Mouse (Mus musculus): ENCODE data around the gene Zfp661. TPM values are rescaled to one million over a fixed set of nuclear protein-coding genes. Genes with fewer than 3 reads are reported as not detected.
"Not testable (repeated sequence)": the region's sequence is repeated elsewhere in the genome, so short reads cannot be mapped to it uniquely, and the experiment has no call there.

Zfp661 gene
- polyA plus RNA-seq, 1 experiment from 2014 or later, result 5.8 TPM

DNA sequence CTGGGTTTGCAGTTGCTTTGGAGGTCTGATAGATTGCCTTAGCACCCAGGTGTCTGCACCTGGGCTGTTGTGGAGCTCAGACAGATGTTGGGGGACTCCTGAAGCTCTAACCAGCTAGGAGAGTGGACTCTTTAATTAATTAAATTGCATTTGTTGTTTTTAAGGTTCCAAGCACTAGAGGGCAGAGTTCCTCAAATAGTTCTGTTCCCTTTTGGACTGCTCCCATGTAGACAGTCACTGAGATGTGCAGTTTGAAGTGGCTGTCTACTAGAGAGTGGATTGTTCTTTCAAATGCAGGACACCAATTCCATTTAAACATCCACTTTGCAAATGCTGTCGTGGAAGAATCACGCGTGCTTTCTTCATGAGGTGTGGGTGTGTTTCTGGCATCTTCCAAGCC lies 21.3 kb upstream of the Zfp661 start:
- Histone ChIP-seq H3K4me3 (no peak overlapping the region), H3K27me3 (no peaks in the 10 kb centered on the region), H3K4me1 (peaks cover 6% of the 10 kb centered on the region; the same call in 1 of the 2 replicates), H3K4me2 (no peak overlapping the region), H3K9ac (no peak overlapping the region), H3K9me3 (no peaks in the 10 kb centered on the region), H3K36me3 (peaks cover 28% of the 10 kb centered on the region), H3K27ac (no peak overlapping the region)
- WGBS, result 45% methylated on average over 3 of the region's 3 CpGs
- ATAC-seq (ENCODE audit: insufficient number of reproducible peaks, low FRiP score, low TSS enrichment, low read depth), result no peak

GRCm38 (mm10) chr2:127605203-127605602 lies 18.3 kb upstream of the Zfp661 start:
- no peak overlapping the region for H3K9ac ChIP-seq
- H3K4me3 ChIP-seq, result no peak overlapping the region
- no peaks in the 10 kb centered on the region for H3K9me3 ChIP-seq
- no peaks in the 10 kb centered on the region for H3K27me3 ChIP-seq
- H3K27ac ChIP-seq, result no peak overlapping the region
- no peak overlapping the region for H3K4me2 ChIP-seq
- peaks cover 57% of the 10 kb centered on the region for H3K36me3 ChIP-seq
- no peak for ATAC-seq (ENCODE audit: insufficient number of reproducible peaks, low FRiP score, low TSS enrichment, low read depth)
- 100% methylated on average over 3 of the region's 3 CpGs for WGBS
- peaks cover 6% of the 10 kb centered on the region; the same call in 1 of the 2 replicates for H3K4me1 ChIP-seq

- H3K4me2 ChIP-seq; ATAC-seq (ENCODE audit: insufficient number of reproducible peaks, low FRiP score, low TSS enrichment, low read depth); H3K4me1 ChIP-seq; H3K9ac ChIP-seq; H3K9me3 ChIP-seq; H3K4me3 ChIP-seq; H3K27ac ChIP-seq; H3K27me3 ChIP-seq: not testable (repeated sequence)
- WGBS, result 87% methylated on average over 6 of the region's 8 CpGs
- H3K36me3 ChIP-seq, result peaks cover 75% of the 10 kb centered on the region
Observed at GRCm38 (mm10) chr2:127603383-127603782, 16.5 kb upstream of the Zfp661 start.

- Histone ChIP-seq H3K4me3 (no peak overlapping the region), H3K4me2 (no peak overlapping the region), H3K4me1 (peaks cover 26% of the 10 kb centered on the region), H3K27me3 (no peaks in the 10 kb centered on the region), H3K36me3 (peaks cover 46% of the 10 kb centered on the region), H3K27ac (no peak overlapping the region), H3K9me3 (no peaks in the 10 kb centered on the region), H3K9ac (no peak overlapping the region)
- no peak for ATAC-seq (ENCODE audit: insufficient number of reproducible peaks, low FRiP score, low TSS enrichment, low read depth)
- WGBS, result 55% methylated on average over 4 of the region's 4 CpGs
Observed at GRCm38 (mm10) chr2:127590840-127591239, 3.9 kb upstream of the Zfp661 start.

DNA sequence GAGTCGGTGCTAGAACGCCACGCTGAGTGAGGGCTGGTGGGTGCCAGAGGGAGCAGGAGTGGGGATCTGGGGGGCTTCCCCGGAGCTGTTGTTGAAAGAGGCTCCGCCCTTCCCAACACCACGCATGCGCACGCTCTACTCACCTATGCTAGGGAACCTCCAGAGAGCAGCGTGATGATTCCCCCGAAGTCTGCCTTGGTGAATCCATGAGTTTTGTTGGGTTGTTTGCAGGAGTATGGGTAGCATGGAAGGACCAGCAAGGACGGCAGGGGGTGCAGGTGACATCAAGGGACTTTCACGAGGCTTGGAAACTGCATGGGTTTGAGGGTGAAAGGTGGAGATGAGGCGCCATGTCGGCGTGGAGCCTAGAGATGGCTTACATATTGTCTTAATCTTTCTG lies 3.3 kb upstream of the Zfp661 start:
- Histone ChIP-seq H3K4me2 (0 out of 2 replicates have a peak overlapping the region, but pooled peaks have one; percentile 14), H3K4me3 (no peak overlapping the region), H3K9me3 (no peaks in the 10 kb centered on the region), H3K27ac (peak overlapping the region; percentile 22; the same call in 1 of the 2 replicates), H3K4me1 (peaks cover 26% of the 10 kb centered on the region), H3K9ac (peak overlapping the region; percentile 14; the same call in 1 of the 2 replicates), H3K27me3 (no peaks in the 10 kb centered on the region), H3K36me3 (peaks cover 39% of the 10 kb centered on the region)
- WGBS, result 67% methylated on average over 15 of the region's 15 CpGs
- ATAC-seq (ENCODE audit: insufficient number of reproducible peaks, low FRiP score, low TSS enrichment, low read depth), result no peak

- Histone ChIP-seq H3K9me3 (no peaks in the 10 kb centered on the region), H3K27me3 (no peaks in the 10 kb centered on the region), H3K27ac (no peak overlapping the region), H3K36me3 (peaks cover 26% of the 10 kb centered on the region), H3K9ac (no peak overlapping the region), H3K4me3 (no peak overlapping the region), H3K4me1 (peaks cover 34% of the 10 kb centered on the region), H3K4me2 (no peak overlapping the region)
- no peak for ATAC-seq (ENCODE audit: insufficient number of reproducible peaks, low FRiP score, low TSS enrichment, low read depth)
- 91% methylated on average over 9 of the region's 9 CpGs for WGBS
Observed at GRCm38 (mm10) chr2:127588897-127589296, 2.0 kb upstream of the Zfp661 start.

DNA sequence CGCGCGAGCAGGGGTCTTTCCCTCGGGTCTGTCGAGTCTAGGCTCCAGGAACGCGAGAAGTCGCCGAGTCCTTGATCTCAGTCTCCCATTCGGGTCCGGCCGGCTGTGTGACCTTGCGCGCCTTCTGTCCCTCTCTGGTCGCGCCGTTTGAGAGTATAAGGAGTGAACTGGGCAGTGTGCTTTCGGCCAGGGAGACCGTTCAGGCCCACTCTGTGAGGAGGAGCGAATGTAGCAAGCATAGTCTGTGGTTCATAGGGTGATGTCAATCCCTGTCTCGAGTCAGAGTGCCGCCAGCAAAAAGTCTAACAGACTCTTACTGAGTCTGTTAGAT lies 585 bp upstream of the Zfp661 start:
- Histone ChIP-seq H3K4me3 (peak overlapping the region; percentile 94), H3K4me2 (peak overlapping the region; percentile 72), H3K4me1 (peaks cover 35% of the 10 kb centered on the region), H3K36me3 (peaks cover 17% of the 10 kb centered on the region), H3K27ac (peak overlapping the region; percentile 95; the same call in 1 of the 2 replicates), H3K9me3 (no peaks in the 10 kb centered on the region), H3K27me3 (no peaks in the 10 kb centered on the region), H3K9ac (peak overlapping the region; percentile 80)
- under 1% methylated on average over 22 of the region's 22 CpGs for WGBS
- 0 out of 2 replicates have a peak, but pooled peaks have one; percentile 4 for ATAC-seq (ENCODE audit: insufficient number of reproducible peaks, low FRiP score, low TSS enrichment, low read depth)

- Histone ChIP-seq H3K27ac (no peak overlapping the region), H3K4me2 (peak overlapping the region; percentile 64), H3K27me3 (no peaks in the 10 kb centered on the region), H3K9me3 (no peaks in the 10 kb centered on the region), H3K36me3 (0 out of 2 replicates have a peak, but pooled peaks cover 5% of the 10 kb centered on the region), H3K4me1 (peaks cover 31% of the 10 kb centered on the region), H3K4me3 (peak overlapping the region; percentile 67), H3K9ac (peak overlapping the region; percentile 41)
- ATAC-seq (ENCODE audit: insufficient number of reproducible peaks, low FRiP score, low TSS enrichment, low read depth), result peak; percentile 73
- under 1% methylated on average over 24 of the region's 24 CpGs for WGBS
Observed at GRCm38 (mm10) chr2:127584436-127584858, 2.4 kb downstream of the Zfp661 start.

DNA sequence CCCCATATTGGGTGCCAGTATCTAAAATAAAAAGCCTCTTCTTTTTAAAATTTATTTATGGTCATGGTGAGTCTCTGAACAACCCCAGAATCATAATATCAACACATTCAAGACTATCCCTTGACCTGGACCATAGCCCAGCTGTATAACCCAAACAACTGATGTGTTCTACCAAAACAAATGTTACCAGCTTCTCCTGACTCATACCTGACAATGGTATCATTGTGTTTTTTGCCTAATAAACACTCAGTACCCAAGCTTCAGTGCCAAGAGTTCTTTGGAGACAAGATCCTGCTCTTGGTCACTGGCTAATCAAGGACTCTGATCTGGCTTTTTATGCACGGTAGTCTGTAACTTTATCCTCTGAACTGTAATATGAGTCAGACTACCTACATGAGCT lies 13.6 kb downstream of the Zfp661 start:
- peaks cover 23% of the 10 kb centered on the region for H3K36me3 ChIP-seq
- no peaks in the 10 kb centered on the region for H3K9me3 ChIP-seq
- no peak for ATAC-seq (ENCODE audit: insufficient number of reproducible peaks, low FRiP score, low TSS enrichment, low read depth)
- no peaks in the 10 kb centered on the region for H3K27me3 ChIP-seq
- H3K9ac ChIP-seq, result no peak overlapping the region
- H3K4me2 ChIP-seq, result no peak overlapping the region
- H3K4me1 ChIP-seq, result no peaks in the 10 kb centered on the region
- H3K4me3 ChIP-seq, result no peak overlapping the region
- H3K27ac ChIP-seq, result no peak overlapping the region
- WGBS, result 44% methylated on average over 1 of the region's 1 CpGs

GRCm38 (mm10) chr2:127559070-127559966 lies 27.6 kb downstream of the Zfp661 start:
- H3K9ac ChIP-seq, result no peak overlapping the region
- 21% methylated on average over 18 of the region's 18 CpGs for WGBS

DNA sequence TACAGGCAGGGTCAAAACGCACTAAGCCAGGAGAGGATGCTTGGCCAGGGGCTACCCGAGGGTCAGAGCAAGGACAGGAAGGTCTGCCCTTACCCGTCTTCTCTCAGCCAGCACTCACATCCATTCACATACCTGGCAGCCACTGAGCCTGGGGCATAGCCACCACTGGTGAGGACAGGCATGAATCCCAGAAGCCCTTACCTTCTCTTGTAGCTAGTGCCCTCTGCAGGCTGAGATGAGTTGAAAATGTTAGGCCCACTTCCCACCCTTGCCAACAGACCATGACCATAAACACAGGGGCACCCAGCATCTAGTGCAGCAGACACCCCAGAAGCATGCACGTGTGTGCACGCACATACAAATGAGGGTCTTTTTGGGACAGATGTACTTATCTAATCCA lies 35.8 kb downstream of the Zfp661 start:
- Histone ChIP-seq H3K4me3 (no peak overlapping the region), H3K27me3 (no peaks in the 10 kb centered on the region), H3K36me3 (no peaks in the 10 kb centered on the region), H3K27ac (no peak overlapping the region), H3K4me1 (no peaks in the 10 kb centered on the region), H3K9ac (no peak overlapping the region), H3K4me2 (no peak overlapping the region), H3K9me3 (no peaks in the 10 kb centered on the region)
- no peak for ATAC-seq (ENCODE audit: insufficient number of reproducible peaks, low FRiP score, low TSS enrichment, low read depth)
- 50% methylated on average over 5 of the region's 5 CpGs for WGBS

More at GRCm38 (mm10) chr2:127559070-127559966, 27.6 kb downstream of the Zfp661 start:
- peaks cover 6% of the 10 kb centered on the region; the same call in 1 of the 2 replicates for H3K27me3 ChIP-seq
- H3K4me2 ChIP-seq, result peak overlapping the region; percentile 28; the same call in 1 of the 2 replicates
- H3K4me3 ChIP-seq, result 0 out of 2 replicates have a peak overlapping the region, but pooled peaks have one; percentile 15
- H3K9me3 ChIP-seq, result no peaks in the 10 kb centered on the region
- ATAC-seq (ENCODE audit: insufficient number of reproducible peaks, low FRiP score, low TSS enrichment, low read depth), result peak; percentile 88
- no peak overlapping the region for H3K27ac ChIP-seq
- H3K36me3 ChIP-seq, result no peaks in the 10 kb centered on the region
- no peaks in the 10 kb centered on the region for H3K4me1 ChIP-seq

DNA sequence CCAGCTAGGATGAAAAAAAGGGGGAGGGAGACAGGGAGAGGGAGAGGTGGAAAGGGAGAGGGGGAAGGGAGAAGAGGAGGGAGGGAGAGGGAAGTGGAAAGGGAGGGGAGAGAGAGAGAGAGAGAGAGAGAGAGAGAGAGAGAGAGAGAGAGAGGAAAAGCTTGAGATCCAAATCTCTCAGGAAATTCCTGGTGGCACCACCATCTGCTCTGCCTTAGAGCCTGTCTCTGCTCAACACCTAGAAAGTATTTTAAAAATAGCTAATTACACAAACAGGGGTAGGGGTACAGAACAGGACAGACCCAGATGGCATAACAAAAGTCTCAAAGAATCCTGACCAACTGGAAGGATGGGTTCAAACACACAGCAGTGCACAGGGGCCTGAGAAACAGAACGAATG lies 36.4 kb downstream of the Zfp661 start:
- 66% methylated on average over 1 of the region's 1 CpGs for WGBS
- Histone ChIP-seq H3K4me2 (no peak overlapping the region), H3K9me3 (no peaks in the 10 kb centered on the region), H3K36me3 (no peaks in the 10 kb centered on the region), H3K4me1 (no peaks in the 10 kb centered on the region), H3K27me3 (no peaks in the 10 kb centered on the region), H3K27ac (no peak overlapping the region), H3K9ac (no peak overlapping the region), H3K4me3 (no peak overlapping the region)
- ATAC-seq (ENCODE audit: insufficient number of reproducible peaks, low FRiP score, low TSS enrichment, low read depth), result no peak

Data from limb, embryonic 15.5 days (tissue).